Mouse (Mus musculus): ENCODE data around the gene Nup155. TPM values are rescaled to one million over a fixed set of nuclear protein-coding genes. Genes with fewer than 3 reads are reported as not detected.

Gene Nup155
- polyA plus RNA-seq, 1 experiment from 2014 or later: 18.5 TPM

GRCm38 (mm10) chr15:8168591-8169265, 59.7 kb downstream of the Nup155 start, which contains the start of gene Cplane1:
TSS of gene Cplane1 (plus strand) at chr15:8169106.
- peaks cover 5% of the 10 kb centered on the region for H3K4me1 ChIP-seq (replicated peaks; ENCODE audit: control insufficient read depth, insufficient read depth, low read length)

GRCm38 (mm10) chr15:8169266-8169746, 60.2 kb downstream of the Nup155 start:
- Histone ChIP-seq H3K9ac (ENCODE audit: low read length) (peak overlapping the region; percentile 94), H3K36me3 (ENCODE audit: control insufficient read depth, insufficient read depth, low read length) (peaks cover 4% of the 10 kb centered on the region), H3K4me3 (ENCODE audit: low read length) (peak overlapping the region; percentile 94), H3K4me1 (replicated peaks; ENCODE audit: control insufficient read depth, insufficient read depth, low read length) (peaks cover 5% of the 10 kb centered on the region), H3K27ac (ENCODE audit: low read length) (peak overlapping the region; percentile 41), H3K4me2 (ENCODE audit: low read depth, low read length) (peak overlapping the region; percentile 74), H3K9me3 (ENCODE audit: control insufficient read depth, low read length) (no peaks in the 10 kb centered on the region), H3K27me3 (ENCODE audit: control insufficient read depth, insufficient read depth, low read depth, low read length) (no peaks in the 10 kb centered on the region)
- peak; percentile 77 for ATAC-seq (ENCODE audit: low read depth)
- WGBS: under 1% methylated on average over 25 of the region's 25 CpGs

More at GRCm38 (mm10) chr15:8168591-8169265, 59.7 kb downstream of the Nup155 start, which contains the start of gene Cplane1:
- Histone ChIP-seq H3K27ac (ENCODE audit: low read length) (peak within 1 kb of the TSS; percentile 77), H3K4me2 (ENCODE audit: low read depth, low read length) (peak within 1 kb of the TSS; percentile 84), H3K9ac (ENCODE audit: low read length) (peak within 1 kb of the TSS; percentile 94), H3K36me3 (ENCODE audit: control insufficient read depth, insufficient read depth, low read length) (peaks cover 4% of the 10 kb centered on the region), H3K9me3 (ENCODE audit: control insufficient read depth, low read length) (no peaks in the 10 kb centered on the region), H3K27me3 (ENCODE audit: control insufficient read depth, insufficient read depth, low read depth, low read length) (no peaks in the 10 kb centered on the region), H3K4me3 (ENCODE audit: low read length) (peak within 1 kb of the TSS; percentile 94)
- peak; percentile 100 for ATAC-seq (ENCODE audit: low read depth)
- WGBS: under 1% methylated on average over 39 of the region's 47 CpGs

- H3K9me3 ChIP-seq (ENCODE audit: control insufficient read depth, low read length): no peaks in the 10 kb centered on the region
- no peak overlapping the region for H3K4me2 ChIP-seq (ENCODE audit: low read depth, low read length)
- no peak overlapping the region for H3K27ac ChIP-seq (ENCODE audit: low read length)
- no peak for ATAC-seq (ENCODE audit: low read depth)
- H3K27me3 ChIP-seq (ENCODE audit: control insufficient read depth, insufficient read depth, low read depth, low read length): no peaks in the 10 kb centered on the region
- no peaks in the 10 kb centered on the region for H3K4me1 ChIP-seq (replicated peaks; ENCODE audit: control insufficient read depth, insufficient read depth, low read length)
- peaks cover 8% of the 10 kb centered on the region for H3K36me3 ChIP-seq (ENCODE audit: control insufficient read depth, insufficient read depth, low read length)
- H3K4me3 ChIP-seq (ENCODE audit: low read length): no peak overlapping the region
- 86% methylated on average over 3 of the region's 3 CpGs for WGBS
- H3K9ac ChIP-seq (ENCODE audit: low read length): no peak overlapping the region
Measured at GRCm38 (mm10) chr15:8189563-8189962, 80.5 kb downstream of the Nup155 start.

GRCm38 (mm10) chr15:8190435-8190834, 81.4 kb downstream of the Nup155 start:
- Histone ChIP-seq H3K4me2 (ENCODE audit: low read depth, low read length) (no peak overlapping the region), H3K27ac (ENCODE audit: low read length) (no peak overlapping the region), H3K9ac (ENCODE audit: low read length) (no peak overlapping the region), H3K4me1 (replicated peaks; ENCODE audit: control insufficient read depth, insufficient read depth, low read length) (no peaks in the 10 kb centered on the region), H3K4me3 (ENCODE audit: low read length) (no peak overlapping the region), H3K27me3 (ENCODE audit: control insufficient read depth, insufficient read depth, low read depth, low read length) (no peaks in the 10 kb centered on the region), H3K9me3 (ENCODE audit: control insufficient read depth, low read length) (no peaks in the 10 kb centered on the region), H3K36me3 (ENCODE audit: control insufficient read depth, insufficient read depth, low read length) (peaks cover 8% of the 10 kb centered on the region)
- ATAC-seq (ENCODE audit: low read depth): no peak
- 93% methylated on average over 3 of the region's 3 CpGs for WGBS

GRCm38 (mm10) chr15:8200317-8200716, 91.2 kb downstream of the Nup155 start:
- no peak for ATAC-seq (ENCODE audit: low read depth)
- H3K36me3 ChIP-seq (ENCODE audit: control insufficient read depth, insufficient read depth, low read length): peaks cover 30% of the 10 kb centered on the region

GRCm38 (mm10) chr15:8208362-8208761, 99.3 kb downstream of the Nup155 start:
- no peak overlapping the region for H3K9ac ChIP-seq (ENCODE audit: low read length)
- H3K27me3 ChIP-seq (ENCODE audit: control insufficient read depth, insufficient read depth, low read depth, low read length): no peaks in the 10 kb centered on the region
- no peak overlapping the region for H3K4me3 ChIP-seq (ENCODE audit: low read length)
- peaks cover 17% of the 10 kb centered on the region for H3K36me3 ChIP-seq (ENCODE audit: control insufficient read depth, insufficient read depth, low read length)
- H3K4me1 ChIP-seq (replicated peaks; ENCODE audit: control insufficient read depth, insufficient read depth, low read length): no peaks in the 10 kb centered on the region
- H3K9me3 ChIP-seq (ENCODE audit: control insufficient read depth, low read length): no peaks in the 10 kb centered on the region
- no peak overlapping the region for H3K27ac ChIP-seq (ENCODE audit: low read length)
- WGBS: 90% methylated on average over 6 of the region's 6 CpGs
- H3K4me2 ChIP-seq (ENCODE audit: low read depth, low read length): no peak overlapping the region
- ATAC-seq (ENCODE audit: low read depth): no peak

More at GRCm38 (mm10) chr15:8200317-8200716, 91.2 kb downstream of the Nup155 start:
- no peak overlapping the region for H3K9ac ChIP-seq (ENCODE audit: low read length)
- H3K4me1 ChIP-seq (replicated peaks; ENCODE audit: control insufficient read depth, insufficient read depth, low read length): no peaks in the 10 kb centered on the region
- H3K9me3 ChIP-seq (ENCODE audit: control insufficient read depth, low read length): no peaks in the 10 kb centered on the region
- H3K27me3 ChIP-seq (ENCODE audit: control insufficient read depth, insufficient read depth, low read depth, low read length): no peaks in the 10 kb centered on the region
- H3K27ac ChIP-seq (ENCODE audit: low read length): no peak overlapping the region
- H3K4me3 ChIP-seq (ENCODE audit: low read length): no peak overlapping the region
- H3K4me2 ChIP-seq (ENCODE audit: low read depth, low read length): no peak overlapping the region

Other genes with a start within 250 kb of the Nup155 start
- gene Wdr70, start 10.1 kb upstream of the Nup155 start, polyA plus RNA-seq (2015; fragmentation: Nextera tagmentation; extraction: Ambion mirVana): 52.5 and 53.8 TPM in 2 replicates
- gene Cplane1, start 59.8 kb downstream of the Nup155 start, polyA plus RNA-seq (2015; fragmentation: Nextera tagmentation; extraction: Ambion mirVana): 7.0 and 7.5 TPM in 2 replicates